Mouse (Mus musculus) pancreas, adult 10 weeks (tissue): ENCODE data around the gene Stox2. TPM values are rescaled to one million over a fixed set of nuclear protein-coding genes. Genes with fewer than 3 reads are reported as not detected.

Source experiments
- polyA plus RNA-seq: library from polyadenylated mRNA; stranded (reverse); fragments of 350-450 nt; fragmentation: Illumina TruSeq; extraction: RNeasy Lipid Tissue Mini Kit (QIAGEN cat#74804); gene quantifications from one replicate; pipeline ENCODE4 v1.2.3, GENCODE M21; 2015; ENCODE audit warnings: low read depth, low replicate concordance; ENCODE audit not compliant: insufficient read depth

Gene Stox2
- polyA plus RNA-seq, result 2.8 TPM

GRCm38 (mm10) chr8:47446312-47447046 is at the start of gene Stox2:
Gene Stox2, minus strand, starts transcription at chr8:47446362.

Other genes with a start within 250 kb of the Stox2 start
- gene Trappc11, start 87.1 kb upstream of the Stox2 start, polyA plus RNA-seq, result 6.9 TPM
- 4.5 TPM for gene Rwdd4a, start 87.3 kb upstream of the Stox2 start, polyA plus RNA-seq
- 5.2 TPM for gene Ing2, start 229.2 kb upstream of the Stox2 start, polyA plus RNA-seq